Mouse (Mus musculus) small intestine, adult 2 months (tissue): ENCODE results near the gene Snapc2. TPM values are rescaled to one million over a fixed set of nuclear protein-coding genes. Genes with fewer than 3 reads are reported as not detected.

ENCODE experiments used
- H3K27ac ChIP-seq: fragments of 200-500 bp; 2 replicates; pipeline ENCODE4 v1.5.1; 2012; ENCODE audit warnings: low read depth, low read length, control low read depth, inconsistent platforms; ENCODE audit not compliant: insufficient read depth
- H3K27me3 ChIP-seq: fragments of 200-500 bp; 2 replicates; pipeline ENCODE4 v1.6.1; 2012; ENCODE audit warnings: mild to moderate bottlenecking, moderate library complexity, low read length, inconsistent platforms; ENCODE audit not compliant: control insufficient read depth, insufficient read depth
- H3K36me3 ChIP-seq: fragments of 200-500 bp; 2 replicates; pipeline ENCODE4 v1.6.1; 2012; ENCODE audit warnings: mild to moderate bottlenecking, low read length, control low read depth, inconsistent platforms; ENCODE audit not compliant: control insufficient read depth, insufficient read depth
- H3K4me1 ChIP-seq: fragments of 200-500 bp; 2 replicates; pipeline ENCODE4 v1.6.1; 2012; ENCODE audit warnings: low read length, inconsistent platforms, mixed read lengths; ENCODE audit not compliant: control insufficient read depth, insufficient read depth, insufficient read length
- H3K4me3 ChIP-seq: fragments of 200-500 bp; 2 replicates; pipeline ENCODE4 v1.5.1; 2012; ENCODE audit warnings: low read depth, mild to moderate bottlenecking, control low read depth, inconsistent platforms, low read length, moderate library complexity
- CTCF ChIP-seq: fragments of 200-500 bp; IDR thresholded peaks from 2 replicates; pipeline ENCODE4 v1.5.1; 2012; ENCODE audit warnings: low read depth, mild to moderate bottlenecking, control low read depth, inconsistent platforms, low read length, moderate library complexity, mixed read lengths; ENCODE audit not compliant: insufficient replicate concordance, insufficient read length; ENCODE audit errors: extremely low read depth
- POLR2A ChIP-seq: fragments of 200-500 bp; IDR thresholded peaks from 2 replicates; pipeline ENCODE4 v1.6.1; 2012; ENCODE audit warnings: low read depth, mild to moderate bottlenecking, control low read depth, inconsistent platforms, low read length, moderate library complexity
- WGBS: fragments of 180-500 bp; shearing (Covaris S2); methylation state at CpG from one replicate; pipeline ENCODE4 v1.1.7; 2018; 5-methylcytosine and 5-hydroxymethylcytosine counted together
- polyA plus RNA-seq: library from polyadenylated mRNA; depleted of rRNA; stranded (reverse); fragments of >200 nt; gene quantifications from 2 replicates; pipeline ENCODE4 v1.2.3, GENCODE M21; 2012

Gene Snapc2
- polyA plus RNA-seq, 1 experiment = 22.6 TPM

DNA sequence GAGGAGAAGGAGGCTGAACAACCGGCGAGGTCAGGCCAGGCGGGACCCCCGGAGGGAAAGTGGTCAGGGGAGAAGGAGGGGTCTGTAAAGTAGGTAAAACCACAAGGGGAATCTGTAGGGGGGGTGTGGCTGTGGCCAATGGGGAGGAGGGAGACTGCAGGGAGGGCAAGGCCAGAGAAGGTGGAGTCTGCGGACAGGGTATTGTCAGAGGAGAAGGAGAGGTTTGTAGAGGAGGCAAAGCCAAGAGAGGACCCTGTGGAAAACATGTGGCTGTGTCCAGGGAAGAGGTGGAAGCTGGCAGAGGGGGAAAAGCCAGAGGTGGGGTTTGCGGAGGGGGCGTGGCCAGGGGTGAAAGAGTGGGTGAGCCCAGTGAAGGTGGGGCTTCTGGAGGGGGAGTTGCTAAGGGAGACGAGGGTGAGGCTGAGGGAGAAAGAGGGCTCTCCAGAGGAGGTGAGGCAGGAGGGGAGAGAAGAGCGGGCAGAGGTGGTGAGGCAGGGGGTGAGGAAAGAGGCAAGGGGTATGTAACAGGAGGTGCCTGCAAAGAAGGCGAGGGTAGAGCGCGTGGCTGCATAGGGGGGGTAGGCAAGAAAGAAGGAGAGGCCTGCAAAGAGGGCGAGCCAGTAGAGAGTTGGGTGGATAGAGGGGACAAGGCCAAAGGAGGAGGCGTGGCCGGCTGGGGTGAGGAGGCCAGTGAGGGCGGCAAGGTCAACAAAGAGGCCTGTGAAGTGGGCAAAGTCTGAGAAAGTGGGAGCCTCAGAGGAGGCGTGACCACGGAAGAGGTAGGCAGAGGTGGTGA lies 39.5 kb upstream of the Snapc2 start:
- 3% methylated on average over 18 of the region's 18 CpGs for WGBS
- Histone ChIP-seq H3K27me3 (peaks cover 28% of the 10 kb centered on the region), H3K36me3 (no peaks in the 10 kb centered on the region), H3K4me3 (peak overlapping the region; percentile 60), H3K4me1 (peaks cover 21% of the 10 kb centered on the region), H3K27ac (0 out of 2 replicates have a peak overlapping the region, but pooled peaks have one; percentile 3)
- TF ChIP-seq CTCF = no peak
- TF ChIP-seq POLR2A = no peak

DNA sequence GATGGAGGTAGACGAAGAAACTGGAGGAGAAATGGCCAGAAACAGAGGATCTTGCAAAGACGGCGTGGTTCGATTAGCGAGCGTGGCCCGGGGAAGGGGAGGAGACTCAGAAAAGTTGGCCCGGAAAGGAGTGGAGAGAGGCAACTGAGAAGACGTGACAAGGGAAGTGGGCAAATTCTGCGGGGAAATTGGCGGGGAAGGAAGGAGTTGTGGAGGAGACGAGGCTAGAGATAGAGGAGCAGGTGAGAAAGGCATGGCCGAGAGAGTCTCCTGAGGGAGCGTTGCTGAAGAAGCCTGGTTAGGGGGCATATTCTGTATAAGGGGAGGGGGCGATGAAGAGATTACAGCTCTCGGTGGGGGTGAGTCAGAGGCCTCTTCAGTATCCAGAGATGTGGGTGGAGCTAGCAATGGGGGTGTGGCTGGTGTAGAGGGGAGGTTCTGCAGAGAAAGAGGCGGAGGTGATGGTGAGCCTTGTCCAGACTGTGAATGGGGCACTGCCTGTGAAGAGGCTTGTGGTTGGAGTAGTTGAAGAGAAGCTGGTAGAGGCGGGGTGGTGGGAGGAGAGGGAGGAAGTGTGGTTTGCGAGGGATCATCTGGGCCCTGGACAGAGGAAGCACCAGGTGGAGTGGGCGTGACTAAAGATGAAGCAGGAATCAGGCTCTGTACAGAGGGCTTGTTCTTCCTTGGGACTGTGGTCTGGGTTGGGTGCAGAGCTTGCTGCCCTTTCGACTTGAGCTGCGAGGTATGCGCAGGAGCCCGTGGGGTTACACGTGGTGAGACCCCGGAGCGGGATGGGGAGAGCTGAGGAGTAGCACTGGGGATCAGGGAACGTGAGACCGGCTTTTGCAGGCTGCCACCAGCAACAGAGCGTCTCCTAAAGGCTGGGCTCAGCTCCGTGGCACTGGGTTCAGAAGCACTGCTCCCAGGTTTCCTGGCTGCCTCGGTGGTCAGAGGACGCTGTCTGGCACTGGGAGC lies 38.6 kb upstream of the Snapc2 start:
- TF ChIP-seq POLR2A (no peak), CTCF (no peak)
- no peaks in the 10 kb centered on the region for H3K36me3 ChIP-seq
- peak overlapping the region; percentile 60 for H3K4me3 ChIP-seq
- H3K27ac ChIP-seq = 0 out of 2 replicates have a peak overlapping the region, but pooled peaks have one; percentile 3
- H3K4me1 ChIP-seq = peaks cover 21% of the 10 kb centered on the region
- 4% methylated on average over 33 of the region's 33 CpGs for WGBS
- peaks cover 28% of the 10 kb centered on the region for H3K27me3 ChIP-seq

DNA sequence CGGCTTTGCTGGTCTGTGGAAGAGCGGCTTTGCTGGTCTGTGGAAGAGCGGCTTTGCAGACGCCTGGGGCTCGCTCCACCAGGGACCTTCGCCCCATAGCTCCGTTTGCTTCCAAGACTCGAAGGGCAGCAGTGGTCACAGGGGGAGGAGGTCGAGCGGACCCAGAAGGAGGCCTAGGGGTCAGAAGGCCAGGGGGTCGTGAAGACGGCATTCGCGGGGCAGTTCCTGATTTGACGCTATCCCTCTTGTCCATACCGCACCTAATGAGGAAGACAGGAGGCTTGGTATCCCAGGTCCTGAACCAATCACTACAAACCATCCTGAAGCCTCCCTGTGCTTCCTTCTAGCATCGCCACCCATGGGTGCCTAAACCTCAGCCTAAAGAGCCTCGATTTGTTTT lies 36.6 kb upstream of the Snapc2 start:
- Histone ChIP-seq H3K4me1 (peaks cover 21% of the 10 kb centered on the region), H3K4me3 (no peak overlapping the region), H3K36me3 (no peaks in the 10 kb centered on the region), H3K27ac (no peak overlapping the region), H3K27me3 (peaks cover 30% of the 10 kb centered on the region)
- WGBS = 23% methylated on average over 18 of the region's 18 CpGs
- TF ChIP-seq CTCF (no peak), POLR2A (no peak)

DNA sequence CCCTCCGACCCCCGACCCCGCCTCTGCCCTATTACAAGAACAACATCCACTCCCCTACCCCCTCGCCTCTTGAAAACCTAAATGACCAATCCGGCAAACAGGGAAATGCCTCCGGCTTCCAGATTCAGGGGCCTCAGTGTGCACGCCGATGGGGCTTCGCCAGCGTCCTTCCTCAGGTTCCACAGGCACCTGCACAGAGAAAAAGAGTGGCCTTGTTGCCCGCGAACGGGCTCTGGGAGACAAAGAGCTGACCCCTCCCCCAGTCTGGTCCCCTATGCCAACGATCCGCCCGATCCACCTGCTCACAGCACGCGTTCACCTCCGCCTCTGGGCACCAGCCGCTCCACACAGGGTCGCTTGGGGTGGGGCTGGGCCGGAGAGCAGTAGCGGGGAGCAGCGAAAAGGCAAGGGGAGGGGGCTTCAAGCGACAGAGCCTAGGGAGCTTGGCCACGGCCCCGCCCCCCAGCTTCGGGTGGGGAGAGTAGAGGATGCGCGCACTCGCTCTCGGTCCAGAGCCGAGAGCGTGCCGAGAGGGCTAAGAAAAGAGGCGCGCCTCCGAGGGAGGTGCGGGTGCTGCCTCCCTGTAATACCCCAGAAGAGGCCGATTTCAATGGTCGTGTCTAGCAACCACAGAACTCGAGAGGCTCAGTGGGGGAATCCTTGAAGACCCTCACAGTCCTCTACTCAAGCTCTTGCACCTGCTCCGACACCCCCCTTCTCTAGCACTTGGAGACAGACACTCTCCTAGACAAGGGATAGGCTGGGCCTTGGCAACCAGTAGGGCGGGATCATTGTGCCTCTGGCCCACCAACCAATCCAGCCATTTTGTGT lies 35.9 kb upstream of the Snapc2 start, which contains the start of gene Prr36:
Gene Prr36 (minus strand): TSS at position 669 of the 831 bp plus-strand sequence.
- WGBS = 4% methylated on average over 44 of the region's 44 CpGs
- H3K36me3 ChIP-seq = no peaks in the 10 kb centered on the region
- no peak within 1 kb of the TSS for H3K27ac ChIP-seq
- H3K4me3 ChIP-seq = peak within 1 kb of the TSS; percentile 44
- H3K4me1 ChIP-seq = peaks cover 21% of the 10 kb centered on the region
- TF ChIP-seq CTCF (no peak), POLR2A (no peak)
- peaks cover 33% of the 10 kb centered on the region for H3K27me3 ChIP-seq

DNA sequence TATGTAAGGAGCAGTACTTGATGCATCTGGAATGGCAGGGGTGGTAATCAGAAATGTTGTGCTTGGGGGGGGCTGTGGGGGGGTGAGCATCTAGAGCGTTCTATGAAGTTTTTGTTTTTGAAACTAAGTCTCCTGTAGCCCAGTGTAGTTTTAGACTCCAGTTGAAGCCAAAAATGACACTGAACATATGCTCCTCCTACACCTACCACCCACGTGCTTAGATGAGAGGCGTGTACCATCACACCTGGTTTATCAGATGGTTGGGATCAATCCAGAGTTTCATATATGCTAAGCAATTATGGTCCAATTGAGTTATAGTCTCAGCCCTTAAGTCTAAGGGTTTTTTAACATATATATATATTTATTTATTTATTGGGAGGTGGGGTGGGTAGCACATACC lies 33.3 kb upstream of the Snapc2 start:
- H3K4me3 ChIP-seq = no peak overlapping the region
- no peak overlapping the region for H3K27ac ChIP-seq
- peaks cover 6% of the 10 kb centered on the region for H3K4me1 ChIP-seq
- peaks cover 33% of the 10 kb centered on the region for H3K27me3 ChIP-seq
- TF ChIP-seq CTCF = no peak
- no peak for TF ChIP-seq POLR2A
- no peaks in the 10 kb centered on the region for H3K36me3 ChIP-seq
- whole genome bisulfite sequencing = 68% methylated on average over 3 of the region's 3 CpGs

DNA sequence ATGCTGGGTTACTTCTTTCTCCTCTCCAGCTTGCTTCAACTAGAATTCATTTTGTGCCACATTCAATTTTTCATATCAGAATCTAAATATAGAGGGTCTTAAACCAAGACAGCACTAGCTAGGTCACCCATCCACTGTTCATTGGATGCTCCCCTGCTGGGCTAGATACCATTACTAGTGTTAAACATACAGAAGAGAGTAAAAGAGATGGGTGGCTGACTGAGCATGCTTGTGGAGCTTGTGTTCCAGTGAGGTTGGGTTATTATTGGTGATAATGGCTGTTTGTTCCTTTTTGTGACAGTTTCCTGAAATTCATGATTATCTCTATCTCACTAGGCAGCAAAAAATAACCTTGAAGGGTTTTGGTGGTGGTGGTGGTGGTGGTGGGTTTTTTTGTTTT lies 30.8 kb upstream of the Snapc2 start:
- Histone ChIP-seq H3K4me3 (no peak overlapping the region), H3K4me1 (peaks cover 6% of the 10 kb centered on the region), H3K27me3 (peaks cover 15% of the 10 kb centered on the region), H3K27ac (no peak overlapping the region), H3K36me3 (no peaks in the 10 kb centered on the region)
- no peak for TF ChIP-seq CTCF
- no peak for TF ChIP-seq POLR2A
